Mouse (Mus musculus) embryonic stem cell, embryonic (primary cell): ENCODE data around the gene Gm49383.

Source experiments
- CTCF ChIA-PET, 4 experiments: fragments of 300-600 bp in 2 of 4; fragments of 350-600 bp in 2 of 4; sonication (Branson Sonifier 250); formaldehyde crosslinking; loops; one replicate each; lab custom pipeline; 2022; ENCODE audit warnings: inconsistent platforms in 2 of 4; lab: Charles Lee
- POLR2A ChIA-PET, 4 experiments: fragments of 300-600 bp in 2 of 4; fragments of 350-600 bp in 2 of 4; sonication (Branson Sonifier 250); formaldehyde crosslinking; loops; one replicate each; lab custom pipeline; 2022; ENCODE audit warnings: antibody characterized with exemption in 4 of 4, inconsistent platforms in 1 of 4; lab: Charles Lee

Gm49383 gene

DNA sequence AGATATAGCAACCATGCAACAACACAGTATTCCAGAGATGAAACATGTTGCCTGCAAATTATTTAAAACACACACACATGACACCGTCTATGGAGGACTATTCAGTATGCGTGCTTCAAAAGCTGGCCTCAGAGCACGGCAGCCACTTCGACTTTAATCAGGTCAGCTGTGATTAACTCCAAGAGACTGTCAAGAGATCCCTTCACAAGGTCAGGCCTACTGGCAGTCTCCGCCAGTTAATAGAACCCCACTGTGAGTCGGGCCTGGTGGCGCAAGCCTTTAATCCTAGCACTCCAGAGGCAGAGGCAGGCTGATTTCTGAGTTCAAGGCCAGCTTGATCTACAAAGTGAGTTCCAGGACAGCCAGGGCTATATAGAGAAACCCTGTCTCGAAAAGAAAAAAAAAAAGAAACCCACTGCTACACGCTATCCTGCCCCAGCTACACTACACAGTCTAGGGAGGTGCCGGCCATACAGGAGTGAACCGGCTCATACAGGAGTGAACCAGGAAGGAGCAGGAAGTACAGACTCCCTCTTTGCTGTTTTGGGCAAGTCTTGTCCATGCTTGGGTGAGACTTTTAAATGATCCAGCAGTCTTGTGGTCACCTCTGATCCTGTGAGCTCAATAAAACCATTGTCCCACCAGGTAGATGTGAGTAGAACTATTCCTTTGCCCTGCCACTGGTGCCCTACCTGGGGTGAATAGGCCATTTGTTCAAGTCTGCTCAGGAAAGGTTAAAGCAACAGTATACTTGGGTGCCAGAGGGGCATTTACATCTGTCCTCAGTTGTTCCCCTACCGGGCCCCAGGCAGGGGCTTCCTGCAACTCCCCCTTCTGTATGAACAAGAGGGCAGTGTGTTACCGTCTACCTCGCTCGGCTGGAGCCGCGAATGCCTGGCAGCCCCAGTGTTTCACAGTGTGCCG, 13.4 kb upstream of the Gm49383 start:
- ChIA-PET CTCF (interaction anchor here (0.5 to 2.4 kb wide), 12 partner anchors 13 to 149 kb away, joined by 3 to 24 read pairs (median 3); partner anchors contain the start of genes Gm49383 (in 1 of the 4) and Lrr1 (in 1 of the 4)), POLR2A (interaction anchor here in 3 of 4 experiments (0.6 to 2.2 kb wide), 34 partner anchors 9 to 372 kb away, joined by 3 to 15 read pairs (median 4); partner anchors contain the start of genes Lrr1 (in 3 of the 3), Gm49383 (in 2 of the 3), Pole2 (in 2 of the 3) and Dnaaf2 (in 1 of the 3))

DNA sequence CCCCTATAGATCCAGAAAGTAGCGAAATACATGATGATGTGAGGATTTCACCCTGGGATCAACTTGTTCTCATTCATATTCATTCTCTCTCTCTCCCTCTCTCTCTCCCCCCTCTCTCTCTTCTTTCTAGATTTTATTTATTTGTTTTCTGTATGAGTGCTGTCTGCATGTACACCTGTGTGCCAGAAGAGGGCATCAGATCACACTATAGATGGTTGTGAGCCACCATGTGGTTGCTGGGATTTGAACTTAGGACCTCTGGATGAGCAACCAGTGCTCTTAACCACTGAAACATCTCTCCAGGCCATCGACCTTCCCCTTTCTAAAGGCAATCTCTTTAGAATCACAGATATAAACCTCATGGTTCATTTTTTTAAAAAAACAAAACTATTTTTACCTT, 11.6 kb upstream of the Gm49383 start:
- CTCF ChIA-PET, result no interaction called here
- POLR2A ChIA-PET, result interaction anchor here in 1 of 4 experiments (1.2 to 1.3 kb wide), 2 partner anchors 12 to 20 kb away, joined by 4 to 6 read pairs; partner anchors contain the start of gene Gm49383

DNA sequence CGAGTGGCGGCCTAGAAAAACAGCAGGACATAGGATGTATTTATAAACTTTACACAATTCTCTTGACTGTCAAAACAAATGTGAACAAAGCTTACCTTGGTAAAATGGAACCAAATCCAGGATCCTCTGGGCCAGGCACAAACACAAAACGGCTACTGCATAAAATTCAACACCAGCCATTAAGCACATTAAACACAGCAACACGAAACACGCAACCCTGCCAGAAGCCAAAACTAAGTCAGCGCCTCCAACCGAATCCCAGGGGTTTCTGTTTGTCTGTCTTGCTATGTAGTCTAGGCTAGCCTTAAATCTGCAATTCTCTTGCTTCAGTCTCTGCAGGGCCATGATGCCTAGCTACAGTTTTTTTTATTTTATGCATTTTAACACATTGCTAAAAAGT, 11.0 kb upstream of the Gm49383 start:
- CTCF ChIA-PET, result interaction anchor here in 1 of 4 experiments (0.6 kb wide), 1 partner anchor 658 kb away, joined by 3 read pairs; no protein-coding TSS in a partner anchor

DNA sequence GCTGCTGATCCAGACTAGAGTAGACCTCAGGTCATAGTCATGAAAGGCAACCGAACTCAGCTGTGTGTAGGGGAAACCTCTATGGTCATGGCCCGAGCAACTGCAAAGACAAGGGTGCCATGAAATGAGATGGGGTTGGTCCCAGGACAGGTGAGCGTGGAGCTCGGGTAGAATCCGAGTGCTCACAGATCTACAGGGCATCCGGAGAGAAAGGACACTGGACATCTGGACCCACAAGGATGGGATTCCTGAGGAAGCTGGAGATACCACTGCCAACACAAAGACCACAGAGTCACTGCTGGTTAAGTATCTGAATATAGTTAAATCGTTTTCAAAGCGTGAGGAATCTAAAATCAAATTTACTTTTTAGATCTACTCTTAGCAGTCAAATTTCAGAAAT, 10.5 kb upstream of the Gm49383 start:
- CTCF ChIA-PET, result interaction anchor here in 1 of 4 experiments (0.6 kb wide), 1 partner anchor 659 kb away, joined by 3 read pairs; no protein-coding TSS in a partner anchor

More for the DNA sequence above, 11.0 kb upstream of the Gm49383 start:
- POLR2A ChIA-PET, result interaction anchor here in 2 of 4 experiments (0.9 to 1.3 kb wide), 4 partner anchors 11 to 49 kb away, joined by 3 to 6 read pairs (median 4); partner anchors contain the start of genes Gm49383 (in 2 of the 2) and Rps29 (in 1 of the 2)

DNA sequence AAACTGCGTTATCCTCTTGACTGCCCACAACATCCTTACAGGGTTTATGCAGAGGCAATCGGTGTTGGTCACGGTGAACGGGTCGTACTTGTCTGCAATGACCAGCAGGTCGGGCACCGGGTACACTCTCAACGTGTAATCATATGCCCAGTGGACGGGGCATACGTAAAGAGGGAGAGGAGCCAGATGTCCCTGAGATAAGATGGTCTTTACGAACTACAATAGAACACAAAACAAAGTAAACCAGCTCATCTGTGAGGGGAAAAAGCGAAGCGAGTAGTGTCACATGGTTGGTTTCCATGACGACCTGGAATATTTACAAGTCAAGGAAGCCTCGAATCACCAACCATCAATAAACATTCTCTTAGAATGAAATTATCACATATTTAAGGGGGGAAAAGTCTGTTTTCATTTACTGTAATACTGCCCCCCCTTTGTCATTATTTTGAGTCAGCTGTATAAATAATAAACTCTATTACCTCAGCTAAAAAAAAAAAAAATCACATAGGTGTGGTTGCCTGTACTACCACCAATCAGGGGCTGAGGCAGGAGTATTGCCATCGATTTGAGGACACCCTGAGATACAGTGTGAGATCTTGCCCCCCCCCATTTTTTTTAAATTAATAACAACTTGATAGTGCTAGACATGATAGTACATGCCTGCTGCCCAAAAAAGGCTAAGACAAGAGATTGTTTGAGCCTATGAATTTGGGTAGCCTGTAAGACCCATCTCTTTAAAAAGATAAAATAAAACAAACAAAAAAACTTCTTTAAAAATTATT, 7.3 kb upstream of the Gm49383 start, which contains the start of gene Gm49384:
Gm49384 (minus strand) TSS at position 216 of the 782 bp plus-strand sequence.
- CTCF ChIA-PET, result interaction anchor here in 2 of 4 experiments (0.6 to 0.7 kb wide), 3 partner anchors 10 to 73 kb away, joined by 3 read pairs; no protein-coding TSS in a partner anchor
- POLR2A ChIA-PET, result interaction anchor here in 2 of 4 experiments (0.6 to 1.0 kb wide), 5 partner anchors 9 to 212 kb away, joined by 3 to 5 read pairs (median 4); partner anchors contain the start of gene Rps29 (in 1 of the 2)

More for the DNA sequence above, 10.5 kb upstream of the Gm49383 start:
- POLR2A ChIA-PET, result interaction anchor here in 2 of 4 experiments (0.9 to 1.3 kb wide), 5 partner anchors 10 to 48 kb away, joined by 3 to 6 read pairs (median 3); partner anchors contain the start of genes Gm49383 (in 2 of the 2), Mgat2 (in 1 of the 2) and Rps29 (in 1 of the 2)

DNA sequence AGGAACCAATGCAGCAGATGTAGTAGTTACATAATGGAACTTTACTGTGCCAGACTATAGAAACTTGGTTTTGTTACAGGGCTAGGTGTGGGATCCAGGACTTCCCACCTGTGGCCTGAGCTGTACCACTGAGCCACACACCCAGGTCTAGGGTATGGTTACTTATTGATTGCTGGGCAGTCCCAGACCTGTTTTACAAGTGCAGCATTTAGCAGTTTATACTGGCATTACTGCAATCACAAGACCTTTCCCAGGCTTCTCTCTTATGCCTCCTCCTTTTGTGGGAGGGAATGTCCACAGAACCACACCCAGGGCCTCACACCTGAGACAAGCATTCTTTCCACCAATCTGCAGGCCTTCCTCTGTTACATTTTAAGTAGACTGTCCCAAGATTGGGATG, 2.1 kb upstream of the Gm49383 start:
- POLR2A ChIA-PET, result interaction anchor here in 2 of 4 experiments (1.2 to 4.8 kb wide), 7 partner anchors 11 to 41 kb away, joined by 3 to 32 read pairs (median 15); partner anchors contain the start of genes Mgat2 (in 2 of the 2), Lrr1 (in 1 of the 2), Pole2 (in 1 of the 2) and Rpl36al (in 1 of the 2)
- CTCF ChIA-PET, result interaction anchor here in 1 of 4 experiments (0.6 kb wide), 1 partner anchor 173 kb away, joined by 3 read pairs; the partner anchor contains the start of gene Arf6

DNA sequence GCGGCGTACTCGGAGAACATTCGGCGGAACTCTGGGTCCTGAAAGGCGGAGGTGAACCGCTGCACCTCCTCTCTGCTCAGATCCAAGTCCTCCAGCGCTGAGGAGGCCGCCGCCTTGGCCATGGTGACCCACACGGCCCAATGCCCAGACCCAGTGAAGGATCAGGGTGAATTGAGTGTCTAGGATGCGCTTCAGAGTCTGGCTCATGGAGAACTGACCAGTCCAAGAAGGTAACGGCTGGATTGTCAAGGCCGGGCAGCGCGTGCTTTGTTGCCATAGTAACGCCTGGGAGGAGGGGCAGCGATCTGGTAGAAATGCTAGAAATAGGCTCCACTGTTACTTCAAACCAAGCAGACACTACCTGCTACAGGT, 1.2 kb upstream of the Gm49383 start, which contains the start of gene Dnaaf2:
Dnaaf2 (minus strand) TSS at position 266 of the 372 bp plus-strand sequence.
- POLR2A ChIA-PET, result interaction anchor here in 3 of 4 experiments (1.2 to 4.8 kb wide), 12 partner anchors 9 to 101 kb away, joined by 3 to 32 read pairs (median 6); partner anchors contain the start of genes Mgat2 (in 2 of the 3), Rps29 (in 2 of the 3), Lrr1 (in 1 of the 3) and Rpl36al (in 1 of the 3)
- CTCF ChIA-PET, result interaction anchor here in 1 of 4 experiments (1.5 kb wide), 1 partner anchor 14 kb away, joined by 6 read pairs; the partner anchor contains the start of genes Mgat2 and Rpl36al

DNA sequence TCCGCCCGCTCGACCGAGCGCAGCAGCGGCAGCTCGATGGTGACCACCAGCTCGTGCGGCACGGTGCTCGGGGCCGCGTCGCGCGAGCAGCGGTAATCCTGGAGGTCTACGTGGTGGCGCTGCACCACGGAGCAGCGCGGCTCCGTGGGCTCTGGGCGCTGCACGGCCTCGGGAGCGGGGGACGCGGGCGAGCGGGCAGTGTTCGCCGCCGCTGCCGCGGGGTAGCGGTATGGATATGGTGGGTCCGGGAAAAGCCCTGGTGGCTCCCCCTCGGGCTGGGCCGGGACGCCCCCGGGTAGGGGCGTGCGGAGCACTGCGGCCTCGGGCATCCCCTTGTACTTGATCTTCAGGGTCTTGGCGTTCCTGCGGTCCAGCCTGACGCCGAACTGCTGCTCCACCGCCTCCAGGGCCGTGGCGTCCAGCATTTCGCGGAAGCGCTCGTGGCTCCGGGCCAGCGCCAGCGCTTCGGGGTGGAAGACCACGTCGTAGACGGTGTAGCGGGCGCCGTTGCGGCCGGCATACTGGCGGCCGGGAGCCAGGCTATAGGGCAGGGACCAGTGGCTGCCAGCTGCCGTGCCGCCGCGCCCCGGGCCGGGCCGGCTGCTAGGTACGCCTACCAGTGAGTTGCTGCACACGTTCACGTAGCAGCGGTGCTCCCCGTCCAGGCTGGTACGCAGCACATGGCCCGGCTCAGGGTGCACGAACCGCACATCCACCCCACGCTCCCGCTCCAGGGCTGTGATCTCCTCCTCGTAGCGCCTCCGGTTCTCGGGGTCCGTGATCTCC, 667 bp upstream of the Gm49383 start:
- POLR2A ChIA-PET, result interaction anchor here in 3 of 4 experiments (0.6 to 4.8 kb wide), 34 partner anchors 9 to 532 kb away, joined by 3 to 32 read pairs (median 4); partner anchors contain the start of genes Mgat2 (in 3 of the 3), Rps29 (in 3 of the 3), Lrr1 (in 2 of the 3) and Rpl36al (in 2 of the 3)
- CTCF ChIA-PET, result interaction anchor here in 1 of 4 experiments (0.6 to 1.5 kb wide), 6 partner anchors 12 to 90 kb away, joined by 3 to 6 read pairs (median 3); partner anchors contain the start of genes Mgat2 and Rpl36al

DNA sequence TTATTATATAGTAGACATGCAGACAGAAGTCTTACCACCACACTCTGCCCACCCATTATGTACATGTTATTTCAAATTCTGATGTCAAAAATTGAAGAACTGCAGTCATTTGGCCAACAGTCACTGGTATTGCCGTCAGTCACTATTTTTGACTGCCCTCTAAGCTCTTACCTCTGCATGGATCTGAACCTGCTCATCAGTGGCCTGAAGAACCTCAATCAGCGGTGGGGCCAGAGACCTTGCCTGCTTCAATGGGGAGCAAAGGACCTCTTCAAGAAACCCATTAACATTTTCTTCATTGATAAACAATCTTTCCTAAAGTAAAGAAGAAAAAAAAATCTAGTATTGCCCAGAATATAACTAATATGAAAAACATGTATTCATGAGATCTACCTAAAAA, 4.3 kb downstream of the Gm49383 start:
- POLR2A ChIA-PET, result interaction anchor here in 2 of 4 experiments (1.0 to 2.0 kb wide), 4 partner anchors 9 to 36 kb away, joined by 5 to 12 read pairs (median 6); partner anchors contain the start of genes Mgat2 (in 2 of the 2) and Rpl36al (in 2 of the 2)
- CTCF ChIA-PET, result no interaction called here

DNA sequence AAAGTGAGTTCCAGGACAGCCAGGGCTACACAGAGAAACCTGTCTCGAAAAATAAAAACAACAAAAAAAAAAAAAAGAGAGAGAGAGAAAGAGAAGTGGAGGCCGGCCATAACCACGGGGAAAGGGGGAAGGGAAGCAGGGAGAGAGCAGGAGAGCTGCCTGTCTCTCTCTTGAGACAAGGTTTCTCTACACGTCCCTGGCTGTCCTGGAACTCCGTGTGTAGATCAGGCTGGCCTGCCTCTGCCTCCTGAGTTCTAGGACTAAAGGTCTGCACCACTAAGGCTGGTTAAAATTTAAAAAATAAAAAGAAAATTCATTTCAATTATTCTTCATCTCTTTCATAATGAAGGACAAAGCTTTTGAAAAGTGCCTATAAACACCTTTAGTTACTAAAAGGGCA, 5.5 kb downstream of the Gm49383 start:
- ChIA-PET CTCF (interaction anchor here in 1 of 4 experiments (0.6 to 0.7 kb wide), 2 partner anchors 60 to 328 kb away, joined by 3 to 5 read pairs; no protein-coding TSS in a partner anchor), POLR2A (interaction anchor here in 3 of 4 experiments (0.6 to 1.4 kb wide), 7 partner anchors 11 to 35 kb away, joined by 3 to 5 read pairs (median 4); partner anchors contain the start of genes Lrr1 (in 1 of the 3) and Rps29 (in 1 of the 3))

DNA sequence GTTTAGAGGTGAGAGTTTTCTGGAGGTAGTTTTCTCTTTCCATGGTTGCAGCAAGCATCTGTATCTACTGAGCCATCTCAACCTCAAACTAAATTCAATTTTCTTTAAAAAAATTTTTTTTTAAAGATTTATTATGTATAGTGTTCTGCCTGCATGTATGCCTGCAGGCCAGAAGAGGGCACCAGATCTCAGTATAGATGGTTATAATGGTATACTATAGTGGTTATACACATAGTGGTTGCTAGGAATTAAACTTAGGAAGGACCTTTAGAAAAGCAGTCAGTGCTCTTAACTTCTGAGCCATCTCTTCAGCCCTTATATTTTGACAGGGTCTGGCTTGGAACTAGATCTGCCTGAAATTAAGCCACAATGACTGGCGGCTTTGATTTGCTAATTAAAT, 6.4 kb downstream of the Gm49383 start:
- ChIA-PET CTCF (no interaction called here), POLR2A (no interaction called here)

DNA sequence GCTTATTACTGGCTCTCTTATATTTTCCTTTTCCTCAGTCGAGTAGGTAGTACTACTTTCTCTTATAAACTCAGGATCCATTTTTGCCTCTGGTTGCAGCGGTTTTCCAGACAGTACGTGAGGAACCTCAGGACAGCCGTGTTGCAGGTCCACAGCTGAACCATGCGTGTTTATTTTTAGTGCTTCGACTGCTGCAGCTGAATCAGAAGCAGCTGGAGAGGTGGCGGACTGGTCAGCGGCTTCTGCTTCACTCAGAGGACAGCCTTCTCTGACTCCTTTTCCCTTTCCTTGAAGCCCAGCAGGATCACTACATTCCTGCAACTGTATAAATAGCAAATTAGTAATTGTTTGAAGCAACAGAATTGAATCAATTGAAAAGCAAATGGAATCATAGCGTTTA, 6.8 kb downstream of the Gm49383 start:
- POLR2A ChIA-PET, result interaction anchor here in 1 of 4 experiments (1.1 kb wide), 1 partner anchor 22 kb away, joined by 3 read pairs; the partner anchor contains the start of gene Lrr1
- CTCF ChIA-PET, result no interaction called here

DNA sequence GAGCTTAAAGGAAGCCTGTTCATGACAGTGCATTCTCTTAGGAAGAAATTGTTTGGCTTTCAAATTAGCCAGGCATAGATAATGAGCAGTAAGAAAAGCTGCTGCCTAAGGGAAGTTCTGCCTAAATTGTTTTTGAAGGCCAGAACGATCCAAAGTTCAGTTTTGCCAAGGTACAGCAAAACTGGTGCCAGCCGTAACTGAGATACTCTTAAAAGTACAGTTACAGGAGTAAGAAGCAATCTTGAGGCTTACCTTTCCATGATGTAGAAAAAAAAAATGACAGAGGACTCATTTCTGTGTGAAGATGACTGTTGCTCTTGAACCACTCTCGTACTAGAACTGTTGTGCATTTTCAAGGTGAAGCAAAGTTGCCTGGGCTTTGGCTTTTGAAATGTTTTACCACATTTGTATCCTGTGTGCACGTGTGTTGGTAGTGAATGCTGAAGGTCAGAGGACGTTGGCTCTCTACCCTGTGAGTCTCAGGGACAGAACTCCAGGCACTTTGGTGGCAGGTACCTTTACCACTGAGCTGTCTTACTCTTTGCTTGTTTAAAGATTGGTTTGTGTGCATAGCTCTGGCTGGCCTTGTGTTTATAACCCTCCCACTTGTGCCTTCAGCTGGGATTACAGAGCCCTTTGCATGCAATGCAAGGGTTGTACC, 10.0 kb downstream of the Gm49383 start:
- CTCF ChIA-PET, result no interaction called here
- POLR2A ChIA-PET, result interaction anchor here in 3 of 4 experiments (0.7 to 2.7 kb wide), 12 partner anchors 10 to 177 kb away, joined by 3 to 11 read pairs (median 4); partner anchors contain the start of genes Gm49383 (in 3 of the 3), Lrr1 (in 1 of the 3) and Rps29 (in 1 of the 3)

DNA sequence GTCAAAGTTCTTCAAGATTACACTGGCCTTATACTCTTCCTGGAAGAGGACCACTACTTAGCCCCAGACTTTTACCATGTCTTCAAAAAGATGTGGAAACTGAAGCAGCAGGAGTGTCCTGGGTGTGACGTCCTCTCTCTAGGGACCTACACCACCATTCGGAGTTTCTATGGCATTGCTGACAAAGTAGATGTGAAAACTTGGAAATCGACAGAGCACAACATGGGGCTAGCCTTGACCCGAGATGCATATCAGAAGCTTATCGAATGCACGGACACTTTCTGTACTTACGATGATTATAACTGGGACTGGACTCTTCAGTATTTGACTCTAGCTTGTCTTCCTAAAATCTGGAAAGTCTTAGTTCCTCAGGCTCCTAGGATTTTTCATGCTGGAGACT, 11.5 kb downstream of the Gm49383 start:
- ChIA-PET POLR2A (interaction anchor here in 3 of 4 experiments (0.9 to 3.4 kb wide), 20 partner anchors 8 to 539 kb away, joined by 3 to 33 read pairs (median 12); partner anchors contain the start of genes Dnaaf2 (in 2 of the 3), Gm49383 (in 2 of the 3), Lrr1 (in 2 of the 3) and Rps29 (in 2 of the 3)), CTCF (interaction anchor here in 1 of 4 experiments (0.8 to 2.1 kb wide), 3 partner anchors 10 to 44 kb away, joined by 3 to 6 read pairs (median 3); partner anchors contain the start of gene Gm49383)
